8 mouse cellular contexts compared by ENCODE assay signal in genomic region chr1:52331442-52331841, GRCm38 (mm10).
DNase-seq lines count a peak whose midpoint lies in the region; ATAC-seq lines count a peak whose summit lies in the region.

No protein-coding gene starts in this region.

- no peaks in the 10 kb centered on the region for H3K27me3 ChIP-seq in embryonic facial prominence, embryonic 13.5 days
- H3K27me3 ChIP-seq in embryonic facial prominence, embryonic 10.5 days (replicated peaks; ENCODE audit: low read depth, poor library complexity, severe bottlenecking) = no peaks in the 10 kb centered on the region

- H3K27ac ChIP-seq in embryonic facial prominence, embryonic 13.5 days = no peak overlapping the region
- H3K27ac ChIP-seq in embryonic facial prominence, embryonic 10.5 days (replicated peaks) = no peak overlapping the region

- intact Hi-C loops in heart, postnatal 14 days (cut with DNase I) = no loop called here

- H3K4me3 ChIP-seq in embryonic facial prominence, embryonic 13.5 days = no peak overlapping the region
- no peak overlapping the region for H3K4me3 ChIP-seq in embryonic facial prominence, embryonic 10.5 days

- H3K4me2 ChIP-seq in embryonic facial prominence, embryonic 13.5 days = peak overlapping the region; percentile 28

- WGBS in embryonic facial prominence, embryonic 13.5 days = 37% methylated on average over 4 of the region's 4 CpGs
- WGBS in embryonic facial prominence, embryonic 10.5 days = 46% methylated on average over 4 of the region's 4 CpGs

- 0 out of 2 replicates have a peak, but pooled peaks have one; percentile 32 for ATAC-seq in embryonic facial prominence, embryonic 13.5 days (ENCODE audit: insufficient number of reproducible peaks, insufficient read depth, low FRiP score, low TSS enrichment, low read depth)
- peak; percentile 99 for ATAC-seq in megakaryocyte progenitor cell, adult 5-6 weeks (replicated peaks; ENCODE audit: poor library complexity)

- H3K9me3 ChIP-seq in embryonic facial prominence, embryonic 13.5 days = no peaks in the 10 kb centered on the region
- no peaks in the 10 kb centered on the region for H3K9me3 ChIP-seq in embryonic facial prominence, embryonic 10.5 days

- H3K4me1 ChIP-seq in embryonic facial prominence, embryonic 13.5 days = peaks cover 4% of the 10 kb centered on the region
- no peaks in the 10 kb centered on the region for H3K4me1 ChIP-seq in embryonic facial prominence, embryonic 10.5 days

- no peak overlapping the region for H3K9ac ChIP-seq in embryonic facial prominence, embryonic 13.5 days

- DNase-seq in embryonic facial prominence, embryonic 10.5 days (ENCODE audit: low spot score) = no peak
- DNase-seq in right cerebral cortex, adult 18-20 months = peak; percentile 87
- DNase-seq in right cerebral cortex, postnatal 4 days = no peak
- DNase-seq in heart, postnatal 14 days = peak; percentile 6 to 7
- DNase-seq in adipocyte (ENCODE audit: low spot score) = no peak
- DNase-seq in natural killer cell, adult 2 months (ENCODE audit: low spot score in 2 of 2) = no peak

- no peaks in the 10 kb centered on the region for H3K36me3 ChIP-seq in embryonic facial prominence, embryonic 13.5 days
- H3K36me3 ChIP-seq in embryonic facial prominence, embryonic 10.5 days (replicated peaks) = no peaks in the 10 kb centered on the region

Comparison
In these comparisons a context has a peak if more than half of its experiments do, and no peak if none do; other contexts are left out.
1. DNase-seq: peak in right cerebral cortex, adult 18-20 months (single experiment) and heart, postnatal 14 days (2 of 2); none in embryonic facial prominence, embryonic 10.5 days (single experiment), right cerebral cortex, postnatal 4 days (single experiment), adipocyte (single experiment) and natural killer cell, adult 2 months (0 of 2).